Mouse (Mus musculus): ENCODE measurements around the gene Cts3.
"Not testable (repeated sequence)": the region's sequence is repeated elsewhere in the genome, so short reads cannot be mapped to it uniquely, and the experiment has no call there.

The Cts3 gene

GRCm38 (mm10) chr13:61570027-61570426, at the start of gene Cts3:
TSS of gene Cts3 (minus strand) at chr13:61570127.
- no peak for DNase-seq (ENCODE audit: low spot score in 2 of 2)

- DNase-seq (ENCODE audit: low spot score in 2 of 2), result not testable (repeated sequence)
These were observed 1.9 kb downstream of the Cts3 start, which contains the start of gene Gm49352 for GRCm38 (mm10) chr13:61568074-61568473. TSS of gene Gm49352 (minus strand) at chr13:61568174.

GRCm38 (mm10) chr13:61541631-61542030, 28.3 kb downstream of the Cts3 start, which contains the start of gene Ctsm:
TSS of gene Ctsm (minus strand) at chr13:61541839.
- DNase-seq (ENCODE audit: low spot score in 2 of 2), result no peak

All from cerebellum, postnatal 4 days (tissue).